8 mouse cellular contexts compared by ENCODE assay signal in genomic region chr1:58423371-58424248, GRCm38 (mm10). TPM values are rescaled to one million over a fixed set of nuclear protein-coding genes. Genes with fewer than 3 reads are reported as not detected.
DNase-seq lines count a peak whose midpoint lies in the region; ATAC-seq and TF ChIP-seq lines count a peak whose summit lies in the region.

Gene Clk1, minus strand, starts transcription at chr1:58424066.

- peak within 1 kb of the TSS; percentile 99 for H3K27ac ChIP-seq in heart, embryonic 11.5 days (ENCODE audit: low read depth, low read length)
- peak within 1 kb of the TSS; percentile 100 for H3K27ac ChIP-seq in kidney, postnatal 0 days
- H3K27ac ChIP-seq in liver, embryonic 11.5 days (ENCODE audit: low read depth, low read length) = peak within 1 kb of the TSS; percentile 100
- H3K27ac ChIP-seq in stomach, embryonic 14.5 days (ENCODE audit: low read length) = peak within 1 kb of the TSS; percentile 100

- peak; percentile 95 for ATAC-seq in heart, embryonic 11.5 days (replicated peaks; ENCODE audit: insufficient number of reproducible peaks, low FRiP score, low TSS enrichment)
- peak; percentile 93 for ATAC-seq in kidney, postnatal 0 days (replicated peaks; ENCODE audit: low FRiP score, low read depth)
- ATAC-seq in liver, embryonic 11.5 days (replicated peaks; ENCODE audit: low FRiP score) = peak; percentile 89
- ATAC-seq in stomach, embryonic 14.5 days (ENCODE audit: insufficient number of reproducible peaks, insufficient read depth, low FRiP score, low read depth) = peak; percentile 96

- no peak for TF ChIP-seq CTCF in C2C12 (IDR thresholded peaks at IDR 0.05; ENCODE audit: control insufficient read depth, insufficient read depth, insufficient read length)
- TF ChIP-seq CTCF in brain, embryonic 14.5 days (IDR thresholded peaks at IDR 0.05; ENCODE audit: borderline replicate concordance, extremely low read depth, insufficient read depth, insufficient read length) = no peak
- no peak for TF ChIP-seq CTCF in kidney, postnatal 0 days (IDR thresholded peaks at IDR 0.05; ENCODE audit: low read depth)

- H3K4me2 ChIP-seq in heart, embryonic 11.5 days = peak within 1 kb of the TSS; percentile 79
- H3K4me2 ChIP-seq in kidney, postnatal 0 days (ENCODE audit: low read length) = peak within 1 kb of the TSS; percentile 69
- peak within 1 kb of the TSS; percentile 63 for H3K4me2 ChIP-seq in liver, embryonic 11.5 days
- H3K4me2 ChIP-seq in stomach, embryonic 14.5 days (replicated peaks; ENCODE audit: low read depth, low read length) = peak within 1 kb of the TSS; percentile 68

- H3ac ChIP-seq in C2C12 (ENCODE audit: control insufficient read depth, insufficient read length, low read depth) = peak within 1 kb of the TSS; percentile 99

- H3K79me2 ChIP-seq in C2C12 (ENCODE audit: control insufficient read depth, insufficient read depth) = peaks cover 53% of the 10 kb centered on the region

- H3K79me3 ChIP-seq in C2C12 (ENCODE audit: low read depth) = peaks cover 50% of the 10 kb centered on the region

- under 1% methylated on average over 79 of the region's 79 CpGs for WGBS in heart, embryonic 11.5 days (ENCODE audit: insufficient replicate concordance)
- WGBS in kidney, postnatal 0 days = under 1% methylated on average over 79 of the region's 79 CpGs
- WGBS in liver, embryonic 11.5 days = under 1% methylated on average over 79 of the region's 79 CpGs
- WGBS in stomach, embryonic 14.5 days = under 1% methylated on average over 79 of the region's 79 CpGs

- H3K4me3 ChIP-seq in C2C12 (ENCODE audit: insufficient read depth, poor library complexity, severe bottlenecking) = peak within 1 kb of the TSS; percentile 99
- peak within 1 kb of the TSS; percentile 90 for H3K4me3 ChIP-seq in erythroblast, embryonic 14.5 days (replicated peaks)
- peak within 1 kb of the TSS; percentile 95 for H3K4me3 ChIP-seq in heart, embryonic 11.5 days (ENCODE audit: low read depth, low read length)
- peak within 1 kb of the TSS; percentile 99 for H3K4me3 ChIP-seq in kidney, postnatal 0 days (replicated peaks; ENCODE audit: low read depth, low read length)
- peak within 1 kb of the TSS; percentile 100 for H3K4me3 ChIP-seq in liver, embryonic 11.5 days (ENCODE audit: low read depth, low read length)
- H3K4me3 ChIP-seq in stomach, embryonic 14.5 days (ENCODE audit: low read depth, low read length) = peak within 1 kb of the TSS; percentile 100

- TF ChIP-seq POLR2A in brain, embryonic 14.5 days (IDR thresholded peaks at IDR 0.05; ENCODE audit: borderline replicate concordance, extremely low read depth, insufficient read depth, insufficient read length, poor library complexity, severe bottlenecking) = peak; percentile 81; the same call in 1 of the 2 replicates

- DNase-seq in brain, embryonic 14.5 days (ENCODE audit: low read depth) = peak; percentile 97
- DNase-seq in kidney, postnatal 0 days (ENCODE audit: low spot score) = peak; percentile 97
- peak; percentile 85 for DNase-seq in liver, embryonic 11.5 days (ENCODE audit: low spot score)
- DNase-seq in naive thymus-derived CD4-positive, alpha-beta T cell, adult 2 months (ENCODE audit: low read depth) = peak; percentile 97

- H3K36me3 ChIP-seq in C2C12 (ENCODE audit: control insufficient read depth, insufficient read depth) = peaks cover 38% of the 10 kb centered on the region
- peaks cover 43% of the 10 kb centered on the region for H3K36me3 ChIP-seq in erythroblast, embryonic 14.5 days (ENCODE audit: control insufficient read depth)
- H3K36me3 ChIP-seq in heart, embryonic 11.5 days (ENCODE audit: control insufficient read depth, insufficient read depth, low read length) = peaks cover 16% of the 10 kb centered on the region
- H3K36me3 ChIP-seq in kidney, postnatal 0 days (ENCODE audit: insufficient read depth, low read length) = peaks cover 16% of the 10 kb centered on the region
- H3K36me3 ChIP-seq in liver, embryonic 11.5 days (ENCODE audit: control insufficient read depth, insufficient read depth, low read length) = peaks cover 24% of the 10 kb centered on the region
- H3K36me3 ChIP-seq in stomach, embryonic 14.5 days (ENCODE audit: control insufficient read depth, insufficient read depth, low read length) = peaks cover 25% of the 10 kb centered on the region

- H3K4me1 ChIP-seq in erythroblast, embryonic 14.5 days (ENCODE audit: control insufficient read depth) = peaks cover 37% of the 10 kb centered on the region
- peaks cover 5% of the 10 kb centered on the region; the same call in 1 of the 2 replicates for H3K4me1 ChIP-seq in heart, embryonic 11.5 days (ENCODE audit: control insufficient read depth, insufficient read depth, low read length)
- peaks cover 10% of the 10 kb centered on the region for H3K4me1 ChIP-seq in kidney, postnatal 0 days (replicated peaks; ENCODE audit: insufficient read depth, low read length)
- H3K4me1 ChIP-seq in liver, embryonic 11.5 days (replicated peaks; ENCODE audit: control insufficient read depth, insufficient read depth, low read length) = peaks cover 9% of the 10 kb centered on the region
- peaks cover 17% of the 10 kb centered on the region; the same call in 1 of the 2 replicates for H3K4me1 ChIP-seq in stomach, embryonic 14.5 days (ENCODE audit: control insufficient read depth, insufficient read depth, low read length)

- H3K9me3 ChIP-seq in erythroblast, embryonic 14.5 days (ENCODE audit: control insufficient read depth, low read length) = no peaks in the 10 kb centered on the region
- H3K9me3 ChIP-seq in heart, embryonic 11.5 days (replicated peaks; ENCODE audit: control insufficient read depth, low read length) = no peaks in the 10 kb centered on the region
- no peaks in the 10 kb centered on the region for H3K9me3 ChIP-seq in kidney, postnatal 0 days (replicated peaks; ENCODE audit: low read length)
- H3K9me3 ChIP-seq in liver, embryonic 11.5 days (ENCODE audit: control insufficient read depth, low read length) = no peaks in the 10 kb centered on the region
- H3K9me3 ChIP-seq in stomach, embryonic 14.5 days (ENCODE audit: control insufficient read depth, low read depth, low read length) = no peaks in the 10 kb centered on the region

- peak within 1 kb of the TSS; percentile 99 for H3K9ac ChIP-seq in heart, embryonic 11.5 days (ENCODE audit: low read depth, low read length)
- peak within 1 kb of the TSS; percentile 100 for H3K9ac ChIP-seq in kidney, postnatal 0 days (ENCODE audit: low read depth, low read length)
- peak within 1 kb of the TSS; percentile 100 for H3K9ac ChIP-seq in liver, embryonic 11.5 days (ENCODE audit: low read depth, low read length)
- peak within 1 kb of the TSS; percentile 98 for H3K9ac ChIP-seq in stomach, embryonic 14.5 days (replicated peaks; ENCODE audit: low read depth, low read length)

- H3K27me3 ChIP-seq in C2C12 (ENCODE audit: control insufficient read depth, insufficient read depth, insufficient read length) = no peaks in the 10 kb centered on the region
- no peaks in the 10 kb centered on the region for H3K27me3 ChIP-seq in erythroblast, embryonic 14.5 days (ENCODE audit: control insufficient read depth)
- H3K27me3 ChIP-seq in heart, embryonic 11.5 days (ENCODE audit: control insufficient read depth, insufficient read depth, low read length) = no peaks in the 10 kb centered on the region
- H3K27me3 ChIP-seq in kidney, postnatal 0 days (ENCODE audit: insufficient read depth, low read length) = no peaks in the 10 kb centered on the region
- H3K27me3 ChIP-seq in liver, embryonic 11.5 days (replicated peaks; ENCODE audit: control insufficient read depth, insufficient read depth, low read length) = no peaks in the 10 kb centered on the region
- no peaks in the 10 kb centered on the region for H3K27me3 ChIP-seq in stomach, embryonic 14.5 days (ENCODE audit: control insufficient read depth, insufficient read depth, low read length)

TF ChIP-seq in C2C12, 6 proteins besides CTCF, POLR2A, EP300 and RAD21:
- no peak for TF ChIP-seq FOSL1 (IDR thresholded peaks at IDR 0.05; ENCODE audit: insufficient read depth, low read length, poor library complexity, severe bottlenecking)
- TF ChIP-seq USF1 (IDR thresholded peaks at IDR 0.05; ENCODE audit: low read depth) = no peak
- no peak for TF ChIP-seq MYOG (IDR thresholded peaks at IDR 0.05; ENCODE audit: control insufficient read depth, extremely low read depth, insufficient read length)
- TF ChIP-seq CEBPB (IDR thresholded peaks at IDR 0.05; ENCODE audit: low read depth) = no peak
TF ChIP-seq in C2C12: peak in this region for 0.

RNA-seq across cellular contexts. Expression of gene Clk1, which starts in this region (rescaled TPM):
- 16.6 TPM for polyA plus RNA-seq in C2C12 (2012; fragmentation: generic; extraction: Trizol)
- polyA plus RNA-seq in brain, embryonic 14.5 days (2012; rRNA removed) = 204 and 259 TPM in 2 replicates
- polyA plus RNA-seq in erythroblast, embryonic 14.5 days (2012) = 1.5 and 2.9 TPM in 2 replicates
- polyA plus RNA-seq in heart, embryonic 11.5 days (2014; fragmentation: Nextera tagmentation; extraction: Ambion mirVana) = 134 and 148 TPM in 2 replicates
- polyA plus RNA-seq in kidney, postnatal 0 days (2015; fragmentation: Nextera tagmentation; extraction: Ambion mirVana) = 171 and 175 TPM in 2 replicates
- polyA plus RNA-seq in liver, embryonic 11.5 days (2014; fragmentation: Nextera tagmentation; extraction: Ambion mirVana) = 124 and 129 TPM in 2 replicates
- polyA plus RNA-seq in stomach, embryonic 14.5 days (2014; fragmentation: Nextera tagmentation; extraction: Ambion mirVana) = 245 and 254 TPM in 2 replicates

Comparison
In these comparisons a context has a peak if more than half of its experiments do, and no peak if none do; other contexts are left out.
1. Peak in every context shown above with its lines: DNase-seq, ATAC-seq, H3K4me3 ChIP-seq and H3K27ac ChIP-seq.